Mouse (Mus musculus): ENCODE results near the gene Tspoap1. TPM values are rescaled to one million over a fixed set of nuclear protein-coding genes. Genes with fewer than 3 reads are reported as not detected.
A peak's percentile ranks its signal among the peaks of the same experiment; 100 is the strongest.

Gene Tspoap1
- polyA plus RNA-seq, 1 experiment from 2014 or later, result 30.3 TPM

DNA sequence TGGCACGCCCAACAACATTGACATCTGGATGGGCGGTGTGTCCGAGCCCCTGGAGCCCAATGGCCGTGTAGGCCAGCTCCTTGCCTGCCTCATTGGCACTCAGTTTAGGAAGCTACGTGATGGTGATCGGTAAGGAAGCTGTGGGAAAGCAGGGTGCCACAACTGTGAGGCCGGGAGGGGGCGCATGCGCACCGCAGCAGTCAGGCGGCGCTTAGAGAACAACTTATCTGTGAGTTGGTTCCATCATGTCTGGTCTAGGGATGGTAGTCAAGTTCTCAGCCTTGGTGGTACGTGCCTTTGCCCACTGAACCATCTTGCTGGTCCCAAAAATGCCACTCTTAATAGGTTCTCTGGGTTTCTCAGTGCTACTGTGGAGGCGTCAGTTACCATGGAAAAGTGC is 42.3 kb downstream of the Tspoap1 start:
- no peak overlapping the region for H3K27ac ChIP-seq (replicated peaks)
- no peak overlapping the region for H3K4me3 ChIP-seq
- H3K9ac ChIP-seq (replicated peaks), result no peak overlapping the region
- no peak for ATAC-seq (replicated peaks)
- WGBS, result 41% methylated on average over 14 of the region's 14 CpGs
- H3K4me1 ChIP-seq, result no peaks in the 10 kb centered on the region
- H3K9me3 ChIP-seq, result no peaks in the 10 kb centered on the region
- no peak overlapping the region; the same call in 1 of the 2 replicates for H3K4me2 ChIP-seq (replicated peaks)
- H3K36me3 ChIP-seq, result no peaks in the 10 kb centered on the region
- no peaks in the 10 kb centered on the region for H3K27me3 ChIP-seq

DNA sequence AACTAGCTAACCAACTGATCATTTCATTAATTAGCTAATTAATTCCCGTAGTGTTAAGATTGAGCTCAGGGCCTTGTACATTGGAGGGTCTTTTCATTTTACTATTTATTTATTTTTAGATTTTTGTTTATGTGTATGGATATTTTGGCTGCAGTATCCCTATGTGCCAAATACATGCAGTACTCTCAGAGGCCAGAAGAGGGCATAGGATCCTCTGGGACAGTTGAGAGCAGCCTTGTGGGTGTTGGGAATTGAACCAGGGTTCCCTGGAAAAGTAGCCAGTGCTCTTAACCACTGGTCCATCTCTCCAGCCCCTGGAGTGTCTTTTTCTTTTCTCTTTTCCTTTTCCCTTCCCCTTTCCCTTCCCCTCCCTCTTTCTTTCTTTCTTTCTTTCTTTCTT is 45.1 kb downstream of the Tspoap1 start:
- 63% methylated on average over 1 of the region's 1 CpGs for WGBS
- ATAC-seq (replicated peaks), result no peak
- Histone ChIP-seq H3K27ac (replicated peaks) (no peak overlapping the region), H3K9ac (replicated peaks) (no peak overlapping the region), H3K27me3 (no peaks in the 10 kb centered on the region), H3K4me3 (no peak overlapping the region), H3K4me2 (replicated peaks) (no peak overlapping the region), H3K36me3 (no peaks in the 10 kb centered on the region), H3K4me1 (no peaks in the 10 kb centered on the region), H3K9me3 (no peaks in the 10 kb centered on the region)

DNA sequence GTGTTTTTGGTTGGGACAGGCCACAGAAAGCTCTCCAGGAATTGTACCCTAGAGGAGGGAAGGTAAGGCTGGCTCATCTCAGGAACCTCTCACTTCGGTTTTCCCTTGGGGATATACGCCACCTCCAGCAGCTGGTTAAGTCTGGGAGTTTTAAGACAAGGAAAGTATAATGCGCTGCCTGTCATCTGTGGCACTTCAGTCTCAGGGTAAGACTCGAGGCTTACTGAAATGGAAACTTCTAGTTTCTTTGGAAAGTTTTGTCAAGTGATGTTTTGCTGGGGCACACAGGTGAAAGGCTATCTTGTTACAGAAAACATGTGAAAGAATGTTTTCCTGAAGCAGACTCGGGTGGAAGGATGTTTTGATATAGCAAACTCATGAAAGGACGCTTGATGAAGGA is 47.1 kb downstream of the Tspoap1 start:
- Histone ChIP-seq H3K27me3 (no peaks in the 10 kb centered on the region), H3K4me2 (replicated peaks) (no peak overlapping the region), H3K9me3 (no peaks in the 10 kb centered on the region), H3K9ac (replicated peaks) (no peak overlapping the region), H3K27ac (replicated peaks) (no peak overlapping the region), H3K4me3 (no peak overlapping the region), H3K4me1 (peaks cover 4% of the 10 kb centered on the region; the same call in 1 of the 2 replicates), H3K36me3 (no peaks in the 10 kb centered on the region)
- 87% methylated on average over 6 of the region's 6 CpGs for WGBS
- no peak for ATAC-seq (replicated peaks)

DNA sequence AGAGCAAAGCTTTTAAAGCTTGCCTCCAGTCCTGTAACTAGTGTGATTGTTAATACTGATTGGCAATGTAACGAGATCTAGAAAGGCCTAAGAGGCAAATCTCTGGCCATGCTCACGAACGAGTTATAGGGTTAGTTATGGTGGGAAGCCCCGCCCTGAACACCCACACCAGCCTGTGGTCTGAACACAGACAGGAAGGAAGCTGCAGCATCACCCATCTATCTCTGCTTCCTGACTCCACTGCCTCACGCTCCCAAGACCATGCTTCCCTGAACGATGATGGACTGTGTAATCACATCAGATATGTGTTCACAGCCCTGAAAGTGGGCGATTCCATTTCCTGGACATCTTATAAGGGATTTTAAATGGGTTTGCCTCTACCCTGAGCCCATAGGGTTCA is 47.9 kb downstream of the Tspoap1 start:
- Histone ChIP-seq H3K4me1 (peaks cover 4% of the 10 kb centered on the region; the same call in 1 of the 2 replicates), H3K4me2 (replicated peaks) (no peak overlapping the region), H3K27me3 (no peaks in the 10 kb centered on the region), H3K9me3 (no peaks in the 10 kb centered on the region), H3K36me3 (no peaks in the 10 kb centered on the region), H3K4me3 (no peak overlapping the region), H3K9ac (replicated peaks) (no peak overlapping the region), H3K27ac (replicated peaks) (no peak overlapping the region)
- 85% methylated on average over 7 of the region's 7 CpGs for WGBS
- ATAC-seq (replicated peaks), result no peak

DNA sequence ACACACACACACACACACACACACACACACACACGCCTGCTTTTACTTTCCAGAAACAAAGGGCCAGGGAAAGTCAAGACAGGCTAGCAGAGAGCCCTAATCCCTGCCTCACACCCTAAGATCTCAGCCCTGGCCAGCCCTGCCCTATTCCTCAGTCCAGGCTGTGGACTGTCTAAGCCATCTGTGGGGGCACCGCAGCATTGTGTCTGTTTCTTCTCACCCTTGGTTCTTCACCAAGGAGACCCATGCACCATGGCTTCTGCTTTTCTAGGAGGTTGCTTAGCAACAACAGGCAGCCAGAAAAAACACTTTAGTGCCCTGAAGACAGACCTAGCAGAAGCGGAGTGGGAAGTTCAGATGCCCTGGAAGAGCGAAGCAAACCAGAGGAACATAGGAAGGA is 51.1 kb downstream of the Tspoap1 start:
- H3K36me3 ChIP-seq, result no peaks in the 10 kb centered on the region
- H3K27me3 ChIP-seq, result no peaks in the 10 kb centered on the region
- H3K9me3 ChIP-seq, result no peaks in the 10 kb centered on the region
- ATAC-seq (replicated peaks), result no peak
- 48% methylated on average over 4 of the region's 4 CpGs for WGBS
- H3K4me1 ChIP-seq, result peaks cover 4% of the 10 kb centered on the region; the same call in 1 of the 2 replicates
- no peak overlapping the region for H3K4me3 ChIP-seq
- H3K27ac ChIP-seq (replicated peaks), result no peak overlapping the region
- no peak overlapping the region for H3K4me2 ChIP-seq (replicated peaks)
- no peak overlapping the region for H3K9ac ChIP-seq (replicated peaks)

DNA sequence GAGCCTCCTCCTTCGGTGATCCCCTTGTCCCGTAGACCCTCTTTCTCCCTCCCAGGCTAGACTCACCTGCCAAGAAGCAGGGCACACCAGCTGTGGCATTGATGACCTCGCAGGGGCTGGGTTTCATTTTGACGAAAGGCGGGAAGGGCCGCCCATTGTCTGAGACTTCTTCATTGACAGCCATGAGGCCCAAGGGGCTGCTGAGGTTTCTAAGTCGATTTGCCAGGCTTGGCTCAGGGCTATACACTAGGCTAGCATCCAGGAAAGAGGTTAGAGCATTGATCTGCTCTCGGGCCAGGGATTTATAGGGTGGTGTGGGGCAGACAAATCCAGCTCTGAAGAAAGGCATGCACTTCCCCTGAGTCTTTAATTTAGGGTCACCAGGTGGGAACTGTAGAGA is 54.5 kb downstream of the Tspoap1 start:
- no peak for ATAC-seq (replicated peaks)
- H3K27ac ChIP-seq (replicated peaks), result no peak overlapping the region
- H3K4me2 ChIP-seq (replicated peaks), result no peak overlapping the region
- H3K9me3 ChIP-seq, result no peaks in the 10 kb centered on the region
- peaks cover 16% of the 10 kb centered on the region for H3K4me1 ChIP-seq
- 57% methylated on average over 8 of the region's 8 CpGs for WGBS
- H3K9ac ChIP-seq (replicated peaks), result no peak overlapping the region
- no peak overlapping the region for H3K4me3 ChIP-seq
- no peaks in the 10 kb centered on the region for H3K27me3 ChIP-seq
- no peaks in the 10 kb centered on the region for H3K36me3 ChIP-seq

DNA sequence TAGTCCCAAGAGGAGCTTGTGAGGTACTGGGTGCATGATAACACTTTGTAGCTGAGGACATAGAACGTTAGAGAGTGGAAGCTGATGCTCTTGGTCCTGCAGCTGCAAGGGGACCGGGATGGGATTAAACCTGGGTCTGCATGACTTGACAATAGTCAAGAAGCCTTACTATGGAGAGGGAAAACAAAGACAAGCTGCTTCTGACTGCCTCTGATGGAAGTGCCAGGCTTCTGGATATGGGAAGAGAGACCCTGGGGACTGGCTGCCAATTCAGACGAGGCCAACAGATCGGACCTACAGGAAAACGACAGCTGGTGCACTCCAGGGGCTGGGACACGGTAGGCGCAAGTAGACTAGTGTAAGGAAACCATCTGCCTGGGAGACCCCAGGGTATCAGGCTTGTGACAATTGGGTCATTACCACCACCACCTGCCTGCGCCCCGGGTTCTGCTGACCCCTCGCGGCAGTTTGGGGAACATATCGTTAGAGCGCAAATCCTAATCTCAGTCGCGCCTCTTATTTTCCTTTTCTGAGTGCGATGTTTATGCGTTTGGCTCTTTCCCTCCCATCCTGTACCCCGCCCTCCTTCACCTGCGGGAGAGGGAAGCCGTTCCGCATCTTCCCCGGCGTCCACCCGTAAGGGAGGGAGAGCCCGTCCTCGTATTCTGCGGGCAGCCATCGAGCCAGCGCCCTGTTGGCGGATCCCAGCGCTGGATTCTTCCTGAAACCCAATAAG is 56.5 kb downstream of the Tspoap1 start:
- H3K4me1 ChIP-seq, result peaks cover 11% of the 10 kb centered on the region
- ATAC-seq (replicated peaks), result peak; percentile 63
- H3K9me3 ChIP-seq, result no peaks in the 10 kb centered on the region
- peak overlapping the region; percentile 28; the same call in 1 of the 2 replicates for H3K27ac ChIP-seq (replicated peaks)
- peak overlapping the region; percentile 70 for H3K4me2 ChIP-seq (replicated peaks)
- H3K9ac ChIP-seq (replicated peaks), result peak overlapping the region; percentile 47
- H3K27me3 ChIP-seq, result no peaks in the 10 kb centered on the region
- no peaks in the 10 kb centered on the region for H3K36me3 ChIP-seq
- H3K4me3 ChIP-seq, result peak overlapping the region; percentile 43
- 3% methylated on average over 31 of the region's 31 CpGs for WGBS

DNA sequence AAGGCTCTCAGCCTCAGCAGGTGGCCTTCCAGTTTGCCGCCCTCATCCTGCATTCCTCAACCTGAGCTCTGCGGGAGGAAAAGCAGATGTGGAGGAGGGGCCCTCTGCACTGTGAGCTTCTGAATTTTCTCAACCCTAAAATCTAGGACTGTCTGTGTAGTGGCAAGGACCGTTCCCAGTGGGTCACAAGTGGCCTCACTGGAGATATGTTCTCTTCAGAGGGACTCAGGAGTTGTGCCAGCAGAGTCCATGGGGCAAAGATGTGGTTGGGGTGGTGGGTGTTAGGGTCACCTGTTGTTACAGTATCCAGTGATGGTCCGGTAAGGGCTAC is 57.1 kb downstream of the Tspoap1 start:
- peaks cover 11% of the 10 kb centered on the region for H3K4me1 ChIP-seq
- peak overlapping the region; percentile 70 for H3K4me2 ChIP-seq (replicated peaks)
- H3K9me3 ChIP-seq, result no peaks in the 10 kb centered on the region
- H3K27ac ChIP-seq (replicated peaks), result no peak overlapping the region; the same call in 1 of the 2 replicates
- H3K9ac ChIP-seq (replicated peaks), result peak overlapping the region; percentile 47
- 34% methylated on average over 4 of the region's 4 CpGs for WGBS
- peak; percentile 29; the same call in 1 of the 2 replicates for ATAC-seq (replicated peaks)
- no peaks in the 10 kb centered on the region for H3K36me3 ChIP-seq
- peak overlapping the region; percentile 43 for H3K4me3 ChIP-seq
- H3K27me3 ChIP-seq, result no peaks in the 10 kb centered on the region

DNA sequence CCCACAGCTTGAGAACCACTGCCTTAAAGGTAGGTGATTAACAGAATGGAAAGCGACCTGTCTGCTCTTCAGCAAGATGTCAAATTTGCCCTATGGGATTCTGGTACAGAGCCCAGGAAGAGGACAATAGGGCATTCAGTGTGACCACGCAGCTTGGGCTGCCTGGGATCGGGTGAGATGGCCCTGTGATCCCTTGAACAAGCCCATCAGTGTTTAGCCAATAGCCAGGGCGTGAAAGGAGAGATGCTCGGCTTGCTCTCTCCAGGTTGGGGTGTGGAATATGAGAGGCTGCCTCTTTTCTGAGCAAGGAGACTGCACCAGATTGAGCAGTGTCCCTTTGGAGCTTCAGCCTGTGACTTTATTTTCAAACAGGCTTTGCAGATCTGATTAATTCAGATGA is 61.2 kb downstream of the Tspoap1 start:
- H3K4me2 ChIP-seq (replicated peaks), result no peak overlapping the region

DNA sequence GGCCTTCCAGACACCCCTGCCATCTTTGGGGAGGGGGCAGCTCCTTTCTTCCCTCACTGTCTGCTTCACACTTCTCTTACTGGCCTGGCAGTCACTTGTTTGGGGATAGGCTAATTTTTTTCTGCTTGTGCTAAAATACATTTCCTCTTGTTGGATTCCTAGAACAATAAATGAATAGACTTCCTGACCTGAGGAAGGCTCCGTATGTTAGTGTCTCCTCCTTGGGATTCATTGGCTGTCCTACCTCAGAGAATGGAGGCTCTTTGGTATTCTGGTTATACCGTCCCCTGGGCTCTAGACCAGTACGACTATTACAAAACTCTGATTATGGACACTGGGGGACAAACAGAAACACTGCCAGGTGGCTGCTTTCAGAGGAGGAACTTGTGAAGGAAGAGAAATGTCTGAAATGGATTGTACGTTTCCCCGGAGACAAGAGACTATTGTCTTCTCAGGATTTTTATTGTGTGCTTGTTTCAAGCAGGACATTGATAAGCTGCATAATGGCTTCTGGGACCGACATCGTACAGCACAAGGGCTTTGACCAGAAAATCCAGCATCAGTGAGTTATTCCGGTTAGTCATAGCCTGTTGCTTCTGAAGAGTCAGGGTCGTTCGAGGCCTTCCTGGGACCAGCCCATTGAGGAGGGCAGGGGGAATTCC is 68.0 kb downstream of the Tspoap1 start, which contains the start of gene Lpo:
TSS of gene Lpo (minus strand) at position 51 of the 662 bp plus-strand sequence.
- ATAC-seq (replicated peaks), result no peak
- H3K4me2 ChIP-seq (replicated peaks), result no peak within 1 kb of the TSS
- no peaks in the 10 kb centered on the region for H3K9me3 ChIP-seq
- no peak within 1 kb of the TSS for H3K27ac ChIP-seq (replicated peaks)
- no peaks in the 10 kb centered on the region for H3K36me3 ChIP-seq
- H3K4me1 ChIP-seq, result peaks cover 5% of the 10 kb centered on the region
- H3K27me3 ChIP-seq, result no peaks in the 10 kb centered on the region
- H3K9ac ChIP-seq (replicated peaks), result no peak within 1 kb of the TSS
- WGBS, result 17% methylated on average over 10 of the region's 10 CpGs
- no peak within 1 kb of the TSS for H3K4me3 ChIP-seq

More for the DNA sequence above, 61.2 kb downstream of the Tspoap1 start:
- H3K9me3 ChIP-seq, result no peaks in the 10 kb centered on the region
- H3K27ac ChIP-seq (replicated peaks), result no peak overlapping the region
- H3K4me3 ChIP-seq, result no peak overlapping the region
- no peak overlapping the region for H3K9ac ChIP-seq (replicated peaks)
- 42% methylated on average over 5 of the region's 5 CpGs for WGBS
- H3K27me3 ChIP-seq, result no peaks in the 10 kb centered on the region
- ATAC-seq (replicated peaks), result no peak
- H3K36me3 ChIP-seq, result no peaks in the 10 kb centered on the region
- peaks cover 11% of the 10 kb centered on the region for H3K4me1 ChIP-seq

Data from forebrain, embryonic 15.5 days (tissue).